Mouse (Mus musculus): ENCODE measurements around the gene Plscr3. TPM values are rescaled to one million over a fixed set of nuclear protein-coding genes. Genes with fewer than 3 reads are reported as not detected.

Gene Plscr3
- total and polyA plus RNA-seq, 2 experiments: 1.5 to 18.5 TPM

- 62% methylated on average over 8 of the region's 8 CpGs for WGBS
- Histone ChIP-seq H3K36me3 (ENCODE audit: control insufficient read depth, insufficient read depth, low read length) (no peaks in the 10 kb centered on the region), H3K79me2 (ENCODE audit: control insufficient read depth, insufficient read depth, low read length) (no peaks in the 10 kb centered on the region), H3K27me3 (ENCODE audit: control insufficient read depth, insufficient read depth, low read length) (no peaks in the 10 kb centered on the region), H3K4me3 (ENCODE audit: insufficient read depth, low read depth, low read length) (no peak overlapping the region), H3K27ac (replicated peaks; ENCODE audit: insufficient read depth, low read depth, low read length) (no peak overlapping the region), H3K9ac (ENCODE audit: low read depth, low read length) (no peak overlapping the region), H3K4me1 (ENCODE audit: control insufficient read depth, insufficient read depth, low read length) (no peaks in the 10 kb centered on the region)
- DNase-seq (ENCODE audit: extremely low read depth, low read depth, low spot score): no peak
- TF ChIP-seq POLR2A (IDR thresholded peaks at IDR 0.05; ENCODE audit: extremely low read depth, insufficient read depth, low read length) (no peak), CTCF (IDR thresholded peaks at IDR 0.05; ENCODE audit: low read depth, low read length) (no peak)
These were observed 18.1 kb downstream of the Plscr3 start for GRCm38 (mm10) chr11:69864138-69864860.

- Histone ChIP-seq H3K27ac (replicated peaks; ENCODE audit: insufficient read depth, low read depth, low read length) (no peak overlapping the region), H3K36me3 (ENCODE audit: control insufficient read depth, insufficient read depth, low read length) (no peaks in the 10 kb centered on the region), H3K4me1 (ENCODE audit: control insufficient read depth, insufficient read depth, low read length) (no peaks in the 10 kb centered on the region), H3K27me3 (ENCODE audit: control insufficient read depth, insufficient read depth, low read length) (no peaks in the 10 kb centered on the region), H3K79me2 (ENCODE audit: control insufficient read depth, insufficient read depth, low read length) (no peaks in the 10 kb centered on the region), H3K4me3 (ENCODE audit: insufficient read depth, low read depth, low read length) (no peak overlapping the region), H3K9ac (ENCODE audit: low read depth, low read length) (no peak overlapping the region)
- DNase-seq (ENCODE audit: extremely low read depth, low read depth, low spot score): no peak
- WGBS: 83% methylated on average over 9 of the region's 9 CpGs
- no peak for TF ChIP-seq CTCF (IDR thresholded peaks at IDR 0.05; ENCODE audit: low read depth, low read length)
- no peak for TF ChIP-seq POLR2A (IDR thresholded peaks at IDR 0.05; ENCODE audit: extremely low read depth, insufficient read depth, low read length)
These were observed 19.4 kb downstream of the Plscr3 start for GRCm38 (mm10) chr11:69865561-69865960.

- Histone ChIP-seq H3K4me1 (ENCODE audit: control insufficient read depth, insufficient read depth, low read length) (no peaks in the 10 kb centered on the region), H3K27ac (replicated peaks; ENCODE audit: insufficient read depth, low read depth, low read length) (no peak overlapping the region), H3K4me3 (ENCODE audit: insufficient read depth, low read depth, low read length) (no peak overlapping the region), H3K9ac (ENCODE audit: low read depth, low read length) (no peak overlapping the region), H3K79me2 (ENCODE audit: control insufficient read depth, insufficient read depth, low read length) (no peaks in the 10 kb centered on the region), H3K27me3 (ENCODE audit: control insufficient read depth, insufficient read depth, low read length) (no peaks in the 10 kb centered on the region), H3K36me3 (ENCODE audit: control insufficient read depth, insufficient read depth, low read length) (no peaks in the 10 kb centered on the region)
- no peak for DNase-seq (ENCODE audit: extremely low read depth, low read depth, low spot score)
- TF ChIP-seq CTCF (IDR thresholded peaks at IDR 0.05; ENCODE audit: low read depth, low read length) (no peak), POLR2A (IDR thresholded peaks at IDR 0.05; ENCODE audit: extremely low read depth, insufficient read depth, low read length) (no peak)
- 61% methylated on average over 9 of the region's 9 CpGs for WGBS
These were observed 21.2 kb downstream of the Plscr3 start for GRCm38 (mm10) chr11:69867335-69867734.

GRCm38 (mm10) chr11:69870289-69871069, 24.3 kb downstream of the Plscr3 start:
- no peaks in the 10 kb centered on the region for H3K4me1 ChIP-seq (ENCODE audit: control insufficient read depth, insufficient read depth, low read length)
- TF ChIP-seq POLR2A (IDR thresholded peaks at IDR 0.05; ENCODE audit: extremely low read depth, insufficient read depth, low read length) (no peak), CTCF (IDR thresholded peaks at IDR 0.05; ENCODE audit: low read depth, low read length) (no peak)
- WGBS: 96% methylated on average over 2 of the region's 2 CpGs

DNA sequence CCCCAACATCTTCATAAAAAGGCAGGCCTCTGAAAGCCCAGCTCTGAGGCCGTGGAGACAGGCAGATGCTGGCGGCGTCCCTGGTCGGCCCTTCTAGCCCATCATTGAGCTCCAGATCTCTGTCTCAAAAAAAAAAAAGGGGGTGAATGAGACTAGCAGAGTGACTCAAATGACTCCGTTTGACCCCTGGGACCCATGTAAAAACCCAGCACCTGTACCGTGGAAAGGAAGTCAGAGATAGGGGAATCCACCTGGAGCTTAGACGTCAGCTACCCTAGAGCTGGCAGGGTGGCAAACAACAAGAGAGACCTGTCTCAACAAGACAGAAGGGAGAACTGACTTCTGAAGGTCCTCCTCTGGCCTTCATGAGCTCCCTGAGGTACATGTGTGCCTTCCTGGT, 25.6 kb downstream of the Plscr3 start:
- Histone ChIP-seq H3K36me3 (ENCODE audit: control insufficient read depth, insufficient read depth, low read length) (no peaks in the 10 kb centered on the region), H3K9ac (ENCODE audit: low read depth, low read length) (no peak overlapping the region), H3K27me3 (ENCODE audit: control insufficient read depth, insufficient read depth, low read length) (no peaks in the 10 kb centered on the region), H3K79me2 (ENCODE audit: control insufficient read depth, insufficient read depth, low read length) (no peaks in the 10 kb centered on the region), H3K4me1 (ENCODE audit: control insufficient read depth, insufficient read depth, low read length) (no peaks in the 10 kb centered on the region), H3K27ac (replicated peaks; ENCODE audit: insufficient read depth, low read depth, low read length) (no peak overlapping the region), H3K4me3 (ENCODE audit: insufficient read depth, low read depth, low read length) (no peak overlapping the region)
- TF ChIP-seq POLR2A (IDR thresholded peaks at IDR 0.05; ENCODE audit: extremely low read depth, insufficient read depth, low read length): no peak
- TF ChIP-seq CTCF (IDR thresholded peaks at IDR 0.05; ENCODE audit: low read depth, low read length): no peak
- 92% methylated on average over 7 of the region's 7 CpGs for WGBS
- no peak for DNase-seq (ENCODE audit: extremely low read depth, low read depth, low spot score)

More at GRCm38 (mm10) chr11:69870289-69871069, 24.3 kb downstream of the Plscr3 start:
- Histone ChIP-seq H3K9ac (ENCODE audit: low read depth, low read length) (no peak overlapping the region), H3K79me2 (ENCODE audit: control insufficient read depth, insufficient read depth, low read length) (no peaks in the 10 kb centered on the region), H3K27ac (replicated peaks; ENCODE audit: insufficient read depth, low read depth, low read length) (no peak overlapping the region), H3K27me3 (ENCODE audit: control insufficient read depth, insufficient read depth, low read length) (no peaks in the 10 kb centered on the region), H3K4me3 (ENCODE audit: insufficient read depth, low read depth, low read length) (no peak overlapping the region), H3K36me3 (ENCODE audit: control insufficient read depth, insufficient read depth, low read length) (no peaks in the 10 kb centered on the region)
- no peak for DNase-seq (ENCODE audit: extremely low read depth, low read depth, low spot score)
